Mouse (Mus musculus) stomach, embryonic 16.5 days (tissue): Measurements from ENCODE around the gene Iqsec1. TPM values are rescaled to one million over a fixed set of nuclear protein-coding genes. Genes with fewer than 3 reads are reported as not detected.

Source experiments
- ATAC-seq: fragments of 200-750 bp; cut with Nextera tagmentation; 2 replicates; pipeline ENCODE4 v1.8.0; 2017; ENCODE audit warnings: moderate number of reproducible peaks, moderate TSS enrichment; ENCODE audit not compliant: insufficient read depth, low FRiP score
- H3K27ac ChIP-seq: fragments of 300-500 bp; sonication (generic); 2 replicates; pipeline ENCODE4 v1.5.1; 2014; ENCODE audit warnings: low read length
- H3K27me3 ChIP-seq: fragments of 300-500 bp; sonication (generic); 2 replicates; pipeline ENCODE4 v1.6.1; 2014; ENCODE audit warnings: low read length, control low read depth, mixed read lengths; ENCODE audit not compliant: control insufficient read depth, insufficient read depth
- H3K36me3 ChIP-seq: fragments of 300-500 bp; sonication (generic); 2 replicates; pipeline ENCODE4 v1.6.1; 2014; ENCODE audit warnings: low read length; ENCODE audit not compliant: control insufficient read depth, insufficient read depth
- H3K4me1 ChIP-seq: fragments of 300-500 bp; sonication (generic); 2 replicates; pipeline ENCODE4 v1.6.1; 2014; ENCODE audit warnings: low read length, control low read depth, mixed read lengths; ENCODE audit not compliant: control insufficient read depth, insufficient read depth
- H3K4me2 ChIP-seq: fragments of 300-500 bp; sonication (generic); 2 replicates; pipeline ENCODE4 v1.6.1; 2014; ENCODE audit warnings: low read depth, low read length, mixed read lengths
- H3K4me3 ChIP-seq: fragments of 300-500 bp; sonication (generic); replicated peaks from 2 replicates; pipeline ENCODE4 v1.5.1; 2014; ENCODE audit warnings: mild to moderate bottlenecking, low read length
- H3K9ac ChIP-seq: fragments of 300-500 bp; sonication (generic); 2 replicates; pipeline ENCODE4 v1.6.1; 2014; ENCODE audit warnings: low read length
- H3K9me3 ChIP-seq: fragments of 300-500 bp; sonication (generic); replicated peaks from 2 replicates; pipeline ENCODE4 v1.6.1; 2016; ENCODE audit warnings: low read length, control low read depth; ENCODE audit not compliant: control insufficient read depth
- WGBS: fragments of 180-500 bp; shearing (Covaris S2); extraction: QIAGEN DNeasy Blood & Tissue Kit; methylation state at CpG from one replicate; pipeline ENCODE4 v1.1.7; 2014; 5-methylcytosine and 5-hydroxymethylcytosine counted together
- polyA plus RNA-seq: library from polyadenylated mRNA; unstranded; fragments of >200 nt; fragmentation: Nextera tagmentation; extraction: Ambion mirVana; gene quantifications from 2 replicates; pipeline ENCODE4 v1.2.1, GENCODE M21; 2015

The Iqsec1 gene
- polyA plus RNA-seq, 1 experiment from 2014 or later, result 8.3 TPM

GRCm38 (mm10) chr6:90928806-90929205 lies 59.7 kb downstream of the Iqsec1 start:
- H3K4me1 ChIP-seq, result peaks cover 3% of the 10 kb centered on the region; the same call in 1 of the 2 replicates
- no peak overlapping the region for H3K4me3 ChIP-seq
- H3K9me3 ChIP-seq, result no peaks in the 10 kb centered on the region
- no peaks in the 10 kb centered on the region for H3K36me3 ChIP-seq
- no peaks in the 10 kb centered on the region for H3K27me3 ChIP-seq
- ATAC-seq, result no peak
- H3K4me2 ChIP-seq, result no peak overlapping the region
- WGBS, result 80% methylated on average over 2 of the region's 2 CpGs
- H3K27ac ChIP-seq, result no peak overlapping the region
- H3K9ac ChIP-seq, result no peak overlapping the region

GRCm38 (mm10) chr6:90925472-90925871 lies 63.0 kb downstream of the Iqsec1 start:
- Histone ChIP-seq H3K4me3 (no peak overlapping the region), H3K27ac (no peak overlapping the region), H3K4me2 (no peak overlapping the region), H3K4me1 (peaks cover 11% of the 10 kb centered on the region; the same call in 1 of the 2 replicates), H3K9ac (no peak overlapping the region), H3K9me3 (no peaks in the 10 kb centered on the region), H3K27me3 (no peaks in the 10 kb centered on the region), H3K36me3 (no peaks in the 10 kb centered on the region)
- no peak for ATAC-seq
- WGBS, result 63% methylated on average over 3 of the region's 3 CpGs

- Histone ChIP-seq H3K4me1 (peaks cover 16% of the 10 kb centered on the region; the same call in 1 of the 2 replicates), H3K4me3 (no peak overlapping the region), H3K27me3 (no peaks in the 10 kb centered on the region), H3K27ac (no peak overlapping the region), H3K36me3 (no peaks in the 10 kb centered on the region), H3K9ac (no peak overlapping the region), H3K4me2 (no peak overlapping the region), H3K9me3 (no peaks in the 10 kb centered on the region)
- 84% methylated on average over 3 of the region's 3 CpGs for WGBS
- no peak for ATAC-seq
Observed at GRCm38 (mm10) chr6:90924796-90925195, 63.7 kb downstream of the Iqsec1 start.

GRCm38 (mm10) chr6:90924379-90924778 lies 64.1 kb downstream of the Iqsec1 start:
- Histone ChIP-seq H3K4me1 (peaks cover 18% of the 10 kb centered on the region; the same call in 1 of the 2 replicates), H3K4me2 (no peak overlapping the region), H3K9me3 (no peaks in the 10 kb centered on the region), H3K36me3 (no peaks in the 10 kb centered on the region), H3K27ac (no peak overlapping the region), H3K4me3 (no peak overlapping the region), H3K9ac (no peak overlapping the region), H3K27me3 (no peaks in the 10 kb centered on the region)
- ATAC-seq, result no peak
- 61% methylated on average over 4 of the region's 4 CpGs for WGBS

GRCm38 (mm10) chr6:90921259-90921946 lies 67.1 kb downstream of the Iqsec1 start:
- H3K27me3 ChIP-seq, result no peaks in the 10 kb centered on the region
- WGBS, result 37% methylated on average over 9 of the region's 9 CpGs
- no peak overlapping the region for H3K27ac ChIP-seq
- no peaks in the 10 kb centered on the region for H3K36me3 ChIP-seq
- peaks cover 17% of the 10 kb centered on the region; the same call in 1 of the 2 replicates for H3K4me1 ChIP-seq
- no peak overlapping the region for H3K4me2 ChIP-seq
- no peak overlapping the region for H3K9ac ChIP-seq
- 0 out of 2 replicates have a peak, but pooled peaks have one; percentile 56 for ATAC-seq
- no peak overlapping the region for H3K4me3 ChIP-seq
- H3K9me3 ChIP-seq, result no peaks in the 10 kb centered on the region

- Histone ChIP-seq H3K4me2 (no peak overlapping the region), H3K4me3 (no peak overlapping the region), H3K27me3 (no peaks in the 10 kb centered on the region), H3K36me3 (no peaks in the 10 kb centered on the region), H3K9ac (no peak overlapping the region), H3K9me3 (no peaks in the 10 kb centered on the region), H3K27ac (no peak overlapping the region), H3K4me1 (peaks cover 17% of the 10 kb centered on the region; the same call in 1 of the 2 replicates)
- no peak for ATAC-seq
- WGBS, result 24% methylated on average over 5 of the region's 5 CpGs
Observed at GRCm38 (mm10) chr6:90920510-90921220, 67.8 kb downstream of the Iqsec1 start.

- Histone ChIP-seq H3K27me3 (no peaks in the 10 kb centered on the region), H3K9me3 (no peaks in the 10 kb centered on the region), H3K27ac (0 out of 2 replicates have a peak overlapping the region, but pooled peaks have one; percentile 21), H3K36me3 (no peaks in the 10 kb centered on the region), H3K4me2 (no peak overlapping the region), H3K9ac (no peak overlapping the region), H3K4me1 (peaks cover 17% of the 10 kb centered on the region; the same call in 1 of the 2 replicates), H3K4me3 (no peak overlapping the region)
- ATAC-seq, result no peak
- 45% methylated on average over 4 of the region's 4 CpGs for WGBS
Observed at GRCm38 (mm10) chr6:90919636-90920420, 68.7 kb downstream of the Iqsec1 start.

- Histone ChIP-seq H3K4me3 (no peak overlapping the region), H3K27ac (no peak overlapping the region), H3K36me3 (no peaks in the 10 kb centered on the region), H3K9me3 (no peaks in the 10 kb centered on the region), H3K4me2 (no peak overlapping the region), H3K4me1 (peaks cover 9% of the 10 kb centered on the region; the same call in 1 of the 2 replicates), H3K27me3 (no peaks in the 10 kb centered on the region), H3K9ac (no peak overlapping the region)
- WGBS, result 51% methylated on average over 2 of the region's 2 CpGs
- ATAC-seq, result no peak
Observed at GRCm38 (mm10) chr6:90915585-90915984, 72.9 kb downstream of the Iqsec1 start.
